Mouse (Mus musculus) E14TG2a.4 (cell line): Measurements from ENCODE around the gene Celsr1.

Source experiments
- CTCF ChIP-seq: conservative IDR thresholded peaks from 2 replicates; pipeline ENCODE4 v1.5.1; 2014; ENCODE audit warnings: low read length
- NANOG ChIP-seq: IDR thresholded peaks from 2 replicates; pipeline ENCODE4 v1.6.1; 2014; ENCODE audit warnings: borderline replicate concordance, low read length, mixed read lengths
- POU5F1 ChIP-seq: IDR thresholded peaks from 2 replicates; pipeline ENCODE4 v1.6.1; 2014; ENCODE audit warnings: low read length, borderline replicate concordance

DNA sequence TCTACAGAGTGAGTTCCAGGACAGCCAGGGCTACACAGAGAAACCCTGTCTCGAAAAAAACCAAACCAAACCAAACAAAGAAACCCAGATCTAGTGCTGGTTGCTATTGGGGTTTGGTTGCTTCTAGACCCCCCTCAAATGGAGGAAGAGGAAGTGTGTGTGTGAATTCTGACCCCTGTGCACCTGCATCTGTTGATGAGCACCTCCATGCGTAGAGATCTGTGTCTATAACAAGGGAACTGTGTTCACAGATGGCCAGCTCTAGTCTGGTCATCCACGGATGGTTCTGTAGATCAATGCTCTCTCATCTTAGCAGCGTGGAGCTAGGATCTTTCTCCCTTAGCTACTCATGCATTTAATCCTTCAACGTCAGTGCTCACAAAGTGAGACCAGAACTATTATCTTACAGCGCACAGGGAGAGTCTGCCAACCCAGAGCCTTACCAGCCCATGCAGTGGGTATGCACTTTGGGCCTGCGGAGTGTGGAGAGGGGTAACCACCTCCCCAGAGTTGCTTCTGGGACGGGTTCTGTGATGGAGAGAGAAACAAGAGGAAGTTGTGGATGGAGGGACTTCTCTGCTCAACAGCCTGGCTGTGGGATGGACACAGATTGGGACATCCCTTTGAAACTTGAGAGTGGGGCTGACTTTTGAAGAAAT is 30.7 kb upstream of the Celsr1 start:
- TF ChIP-seq CTCF (no peak), NANOG (no peak), POU5F1 (no peak)
